Mouse (Mus musculus) megakaryocyte, adult 5-6 weeks (primary cell): ENCODE data around the gene Scamp4. TPM values are rescaled to one million over a fixed set of nuclear protein-coding genes. Genes with fewer than 3 reads are reported as not detected.
A peak's percentile ranks its signal among the peaks of the same experiment; 100 is the strongest.
"Not testable (repeated sequence)": the region's sequence is repeated elsewhere in the genome, so short reads cannot be mapped to it uniquely, and the experiment has no call there.

Experiments used
- ATAC-seq: 2 replicates; pipeline ENCODE4 v1.8.0; 2016; ENCODE audit warnings: mild to moderate bottlenecking, inconsistent platforms; ENCODE audit not compliant: poor library complexity, severe bottlenecking
- total RNA-seq, 2 experiments: library from RNA; stranded (forward) in 1 of 2; stranded (reverse) in 1 of 2; fragments of 153-499, 151-499 nt in 1 of 2; fragments of 221-1000, 200-1000 nt in 1 of 2; gene quantifications; 2 replicates each; pipeline versions ENCODE4 v1.2.3 to v1.2.4; 2015 to 2017

Scamp4 gene
- total RNA-seq, 2 experiments from 2014 or later: 11.4 to 22.3 TPM

- ATAC-seq: not testable (repeated sequence)
Measured at GRCm38 (mm10) chr10:80649910-80650309, 47.2 kb downstream of the Scamp4 start.

DNA sequence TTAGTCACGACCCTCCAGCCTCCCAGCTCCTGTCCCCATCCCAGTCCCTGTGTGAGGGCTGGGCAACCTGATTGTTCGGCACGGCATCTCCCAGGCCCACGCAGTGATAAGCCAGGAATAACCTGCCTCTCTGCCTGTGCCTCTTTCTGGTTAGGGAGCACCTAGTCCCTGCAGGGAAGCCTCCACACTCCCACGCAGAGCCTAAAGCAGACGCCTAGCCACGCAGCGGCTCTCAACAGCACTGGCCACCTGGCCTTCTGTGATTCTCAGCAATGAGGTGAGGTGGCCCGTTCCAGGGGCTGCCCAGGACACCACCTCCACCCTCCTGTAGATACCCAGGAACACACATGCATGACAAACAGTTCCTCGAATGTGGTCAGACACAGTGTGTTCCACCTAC is 47.7 kb downstream of the Scamp4 start:
- ATAC-seq: no peak

GRCm38 (mm10) chr10:80653156-80653720 is 50.6 kb downstream of the Scamp4 start:
- ATAC-seq: no peak

DNA sequence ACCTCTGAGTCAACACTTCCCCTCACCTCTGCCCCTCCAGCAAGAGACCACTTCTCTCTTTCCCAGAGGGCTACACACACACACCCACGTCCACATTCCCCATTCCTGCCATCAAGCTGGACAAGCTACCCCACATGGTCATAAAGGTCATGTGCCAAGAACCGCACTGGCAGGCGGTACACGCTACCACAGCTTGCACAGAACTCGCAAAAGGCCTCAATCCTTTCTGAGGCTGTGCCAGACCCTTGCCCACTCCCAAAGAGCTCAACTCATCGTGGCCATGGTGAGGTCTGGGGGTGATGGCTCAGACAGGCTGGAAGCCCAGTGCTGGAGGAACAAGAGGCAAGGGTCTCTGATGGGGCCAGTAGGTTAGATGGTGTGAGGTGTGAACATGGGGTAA is 52.2 kb downstream of the Scamp4 start:
- no peak for ATAC-seq

GRCm38 (mm10) chr10:80655406-80656129 is 52.9 kb downstream of the Scamp4 start:
- ATAC-seq: no peak

GRCm38 (mm10) chr10:80656130-80656862 is 53.6 kb downstream of the Scamp4 start:
- ATAC-seq: peak; percentile 90

DNA sequence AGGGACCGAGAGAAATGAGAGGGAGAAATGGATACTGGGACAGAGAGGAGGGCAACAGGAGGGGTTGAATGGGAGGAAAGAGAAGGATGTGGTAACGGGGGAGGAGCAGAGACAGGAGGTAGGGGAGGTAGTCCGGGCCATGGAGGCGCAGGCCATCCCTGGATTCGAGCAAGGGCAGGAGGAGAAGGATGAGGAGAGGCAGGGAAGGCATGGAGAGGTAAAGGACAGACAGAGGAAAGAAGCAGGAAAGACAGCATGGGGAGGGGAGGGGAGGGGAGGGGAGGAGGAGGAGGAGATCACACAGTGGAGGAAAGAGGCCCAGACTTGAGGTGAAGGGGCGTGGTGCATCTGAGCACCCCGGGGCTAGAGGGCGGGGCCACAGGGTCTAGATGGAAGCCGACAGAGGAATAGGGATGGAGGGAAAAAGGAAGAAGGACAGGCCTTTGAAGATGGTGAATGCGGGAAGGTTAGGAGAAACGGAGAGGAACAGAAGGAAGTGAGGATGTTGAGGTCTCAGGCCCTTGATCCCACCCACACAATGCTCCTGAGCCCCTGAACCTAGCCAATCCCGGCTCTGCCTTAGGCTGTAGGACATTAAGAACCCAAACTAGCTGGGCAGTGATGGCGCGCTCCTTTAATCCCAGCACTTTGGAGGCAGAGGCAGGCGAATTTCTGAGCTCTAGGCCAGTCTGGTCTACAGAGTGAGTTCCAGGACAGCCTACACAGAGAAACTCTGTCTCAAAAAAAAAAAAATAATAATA is 54.4 kb downstream of the Scamp4 start, which contains the start of gene Btbd2:
Btbd2 (minus strand) TSS at position 209 of the 761 bp plus-strand sequence.
- ATAC-seq: no peak

- ATAC-seq: no peak
Measured at GRCm38 (mm10) chr10:80658194-80658840, 55.6 kb downstream of the Scamp4 start.

- ATAC-seq: peak; percentile 50
Measured at GRCm38 (mm10) chr10:80658841-80659202, 56.1 kb downstream of the Scamp4 start.

- no peak for ATAC-seq
Measured at GRCm38 (mm10) chr10:80659213-80659612, 56.5 kb downstream of the Scamp4 start.

DNA sequence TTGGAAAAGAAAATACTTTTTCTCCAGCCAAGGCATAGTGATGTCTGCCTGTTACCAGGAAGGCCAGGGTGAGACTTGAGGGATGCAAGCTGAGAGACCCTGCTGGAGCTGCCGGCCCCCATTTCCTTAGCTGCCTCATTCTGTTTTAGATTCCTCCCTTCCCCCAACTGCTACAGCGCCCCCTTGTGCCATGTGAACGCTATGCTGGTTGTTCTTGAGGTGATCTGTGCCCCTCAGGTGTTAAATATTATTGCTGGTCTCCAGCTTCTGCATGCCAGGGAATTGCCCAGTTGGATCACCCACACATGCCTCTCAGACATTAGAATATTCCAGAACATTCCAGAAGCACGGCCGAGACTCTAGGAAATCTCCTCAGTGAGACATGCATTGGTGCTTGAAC is 58.5 kb downstream of the Scamp4 start:
- no peak for ATAC-seq

DNA sequence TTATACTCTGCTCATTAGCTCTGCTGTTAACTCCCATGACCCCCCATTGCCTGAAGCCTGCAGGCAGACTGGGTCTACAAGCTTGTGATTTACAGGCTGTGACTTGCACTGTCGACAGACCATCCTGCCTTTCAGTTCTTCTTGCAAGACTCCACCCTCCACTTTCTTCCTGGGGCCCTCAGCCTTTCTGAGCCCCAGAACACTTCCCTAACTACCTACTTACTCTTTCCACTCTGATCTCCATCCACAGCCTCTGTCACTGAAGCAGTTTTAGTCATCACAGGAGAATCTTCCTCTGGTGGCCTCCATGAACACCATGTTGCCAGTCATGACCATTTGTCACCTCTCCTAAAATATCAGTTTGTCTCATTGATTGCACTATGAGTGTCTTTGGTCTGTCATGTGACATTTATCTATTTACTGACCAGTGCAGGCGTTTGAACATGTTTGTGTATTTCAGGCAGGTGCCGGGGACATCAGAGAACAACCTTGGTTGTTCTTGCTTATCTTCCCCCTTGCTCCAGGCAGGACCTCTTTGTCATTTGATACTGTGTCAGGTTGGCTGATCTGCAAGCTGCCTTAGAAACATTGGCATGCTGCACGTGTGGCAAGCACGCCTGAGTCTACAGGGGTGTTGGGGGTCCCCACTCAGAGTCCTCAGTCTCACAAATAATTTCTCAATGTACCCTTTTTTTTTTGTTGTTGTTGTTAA is 61.0 kb downstream of the Scamp4 start:
- peak; percentile 22; the same call in 1 of the 2 replicates for ATAC-seq

DNA sequence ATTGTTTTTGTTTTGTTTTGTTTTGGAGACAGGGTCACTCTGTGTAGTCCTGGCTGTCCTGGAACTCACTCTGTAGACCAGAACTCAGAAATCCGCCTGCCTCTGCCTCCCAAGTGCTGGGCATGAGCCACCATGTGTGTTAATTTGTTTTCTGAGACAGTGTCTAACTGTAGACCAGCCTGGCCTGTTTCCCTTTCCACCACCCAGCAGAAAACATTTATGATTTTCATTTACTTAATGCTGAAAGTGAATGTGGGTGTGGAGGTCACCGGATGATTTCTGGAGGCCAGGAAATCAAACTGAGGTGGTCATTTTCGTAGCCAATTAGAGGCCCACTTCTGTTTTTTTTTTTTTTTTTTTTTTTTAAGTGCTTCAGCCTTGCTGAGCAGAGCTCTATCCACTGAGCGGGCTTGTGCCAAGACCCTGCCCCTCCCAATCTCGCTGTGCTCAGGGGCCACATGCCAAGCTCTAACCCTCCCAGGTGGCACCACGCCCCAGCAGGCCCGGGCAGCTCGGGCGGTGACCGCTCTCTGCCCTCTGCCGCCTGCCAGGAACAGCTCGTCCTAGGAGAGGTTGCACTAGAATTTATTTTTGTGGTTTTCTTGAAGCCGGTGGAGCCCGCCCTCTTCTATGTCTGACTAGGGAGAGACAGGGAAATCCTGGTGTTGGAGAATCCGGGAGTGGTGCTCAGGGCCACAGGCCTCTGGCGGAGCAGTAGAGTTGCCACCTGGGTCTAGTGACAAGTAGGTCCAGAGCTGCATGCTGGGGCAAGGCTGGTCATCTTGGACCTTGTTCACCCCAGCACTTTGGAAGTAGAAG is 61.7 kb downstream of the Scamp4 start:
- ATAC-seq: peak; percentile 58

DNA sequence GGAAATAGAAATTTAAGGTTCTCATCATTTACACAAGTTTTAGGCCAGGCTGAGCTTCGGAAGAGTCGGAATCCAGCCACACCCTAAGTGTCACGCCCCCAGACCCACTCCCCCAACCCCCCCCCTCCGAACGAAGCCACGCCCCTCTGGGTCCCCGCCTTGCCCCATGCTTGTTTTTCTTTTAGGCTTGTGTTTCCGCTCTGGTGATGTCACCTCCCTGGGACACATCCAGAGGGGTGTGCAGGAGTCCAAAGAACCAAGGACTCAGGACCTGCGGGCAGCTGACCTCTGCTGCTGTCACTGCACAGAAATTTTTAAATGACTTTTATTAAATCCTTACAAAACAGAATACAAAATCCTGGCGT is 62.3 kb downstream of the Scamp4 start:
- no peak for ATAC-seq

Other genes with a start within 250 kb of the Scamp4 start
- not detected in 2 replicates for gene Plk5, start 246.4 kb upstream of the Scamp4 start, total RNA-seq (2015)
- not detected in 2 replicates for gene Plk5, start 246.4 kb upstream of the Scamp4 start, total RNA-seq (2017)
- gene Mex3d, start 215.2 kb upstream of the Scamp4 start, total RNA-seq (2015): 2.4 and 2.6 TPM in 2 replicates
- 2.6 and 5.0 TPM in 2 replicates for gene Mex3d, start 215.2 kb upstream of the Scamp4 start, total RNA-seq (2017)
- gene Mbd3, start 203.3 kb upstream of the Scamp4 start, total RNA-seq (2015): 38.8 and 40.6 TPM in 2 replicates
- gene Mbd3, start 203.3 kb upstream of the Scamp4 start, total RNA-seq (2017): 39.8 and 40.0 TPM in 2 replicates
- gene Uqcr11, start 196.0 kb upstream of the Scamp4 start, total RNA-seq (2015): 107 and 108 TPM in 2 replicates
- gene Uqcr11, start 196.0 kb upstream of the Scamp4 start, total RNA-seq (2017): 122 and 129 TPM in 2 replicates
- 17.2 and 20.3 TPM in 2 replicates for gene Tcf3, start 169.2 kb upstream of the Scamp4 start, total RNA-seq (2015)
- 22.4 and 24.2 TPM in 2 replicates for gene Tcf3, start 169.2 kb upstream of the Scamp4 start, total RNA-seq (2017)
- gene Onecut3, start 108.0 kb upstream of the Scamp4 start, total RNA-seq (2015): not detected in 2 replicates
- not detected in 2 replicates for gene Onecut3, start 108.0 kb upstream of the Scamp4 start, total RNA-seq (2017)
- not detected in 2 replicates for gene Atp8b3, start 63.7 kb upstream of the Scamp4 start, total RNA-seq (2015)
- not detected in 2 replicates for gene Atp8b3, start 63.7 kb upstream of the Scamp4 start, total RNA-seq (2017)
- 35.9 and 41.5 TPM in 2 replicates for gene Rexo1, start 41.3 kb upstream of the Scamp4 start, total RNA-seq (2015)
- 19.4 and 19.9 TPM in 2 replicates for gene Rexo1, start 41.3 kb upstream of the Scamp4 start, total RNA-seq (2017)
- 2.6 and 3.3 TPM in 2 replicates for gene Klf16, start 25.6 kb upstream of the Scamp4 start, total RNA-seq (2015)
- gene Klf16, start 25.6 kb upstream of the Scamp4 start, total RNA-seq (2017): 3.9 and 5.3 TPM in 2 replicates
- 64.8 and 82.1 TPM in 2 replicates for gene Abhd17a, start 12.5 kb upstream of the Scamp4 start, total RNA-seq (2015)
- 21.7 and 31.6 TPM in 2 replicates for gene Abhd17a, start 12.5 kb upstream of the Scamp4 start, total RNA-seq (2017)
- 0.91 and 1.1 TPM in 2 replicates for gene Adat3, start within 50 bp of the Scamp4 start, total RNA-seq (2015)
- gene Adat3, start within 50 bp of the Scamp4 start, total RNA-seq (2017): 3.8 TPM in 1 of 2 replicates, not detected in the other
- 0.54 TPM in 1 of 2 replicates, not detected in the other for gene Gm49322, start 3.1 kb downstream of the Scamp4 start, total RNA-seq (2015)
- 0.15 and 0.89 TPM in 2 replicates for gene Gm49322, start 3.1 kb downstream of the Scamp4 start, total RNA-seq (2017)
- 34.5 and 46.0 TPM in 2 replicates for gene Csnk1g2, start 20.0 kb downstream of the Scamp4 start, total RNA-seq (2015)
- 127 and 144 TPM in 2 replicates for gene Csnk1g2, start 20.0 kb downstream of the Scamp4 start, total RNA-seq (2017)
- 8.4 and 10.3 TPM in 2 replicates for gene Btbd2, start 54.2 kb downstream of the Scamp4 start, total RNA-seq (2015)
- 16.5 and 30.1 TPM in 2 replicates for gene Btbd2, start 54.2 kb downstream of the Scamp4 start, total RNA-seq (2017)
- 53.5 and 61.1 TPM in 2 replicates for gene Mknk2, start 75.2 kb downstream of the Scamp4 start, total RNA-seq (2015)
- gene Mknk2, start 75.2 kb downstream of the Scamp4 start, total RNA-seq (2017): 63.3 and 74.8 TPM in 2 replicates
- 61.8 and 72.0 TPM in 2 replicates for gene Mob3a, start 99.1 kb downstream of the Scamp4 start, total RNA-seq (2015)
- gene Mob3a, start 99.1 kb downstream of the Scamp4 start, total RNA-seq (2017): 65.0 and 77.3 TPM in 2 replicates
- gene Izumo4, start 99.3 kb downstream of the Scamp4 start, total RNA-seq (2015): 11.3 and 14.2 TPM in 2 replicates
- gene Izumo4, start 99.3 kb downstream of the Scamp4 start, total RNA-seq (2017): 4.4 and 6.6 TPM in 2 replicates
- 42.6 and 52.4 TPM in 2 replicates for gene Ap3d1, start 139.4 kb downstream of the Scamp4 start, total RNA-seq (2015)
- 48.6 and 62.0 TPM in 2 replicates for gene Ap3d1, start 139.4 kb downstream of the Scamp4 start, total RNA-seq (2017)
- gene Dot1l, start 152.3 kb downstream of the Scamp4 start, total RNA-seq (2015): 19.5 and 23.0 TPM in 2 replicates
- gene Dot1l, start 152.3 kb downstream of the Scamp4 start, total RNA-seq (2017): 6.9 and 9.8 TPM in 2 replicates
- gene Sf3a2, start 195.3 kb downstream of the Scamp4 start, total RNA-seq (2015): 45.8 and 46.6 TPM in 2 replicates
- 13.1 and 20.4 TPM in 2 replicates for gene Sf3a2, start 195.3 kb downstream of the Scamp4 start, total RNA-seq (2017)
- gene Plekhj1, start 195.8 kb downstream of the Scamp4 start, total RNA-seq (2015): 82.4 and 84.3 TPM in 2 replicates
- 35.5 and 43.5 TPM in 2 replicates for gene Plekhj1, start 195.8 kb downstream of the Scamp4 start, total RNA-seq (2017)
- gene Amh, start 202.4 kb downstream of the Scamp4 start, total RNA-seq (2015): not detected in 2 replicates
- gene Amh, start 202.4 kb downstream of the Scamp4 start, total RNA-seq (2017): not detected in 2 replicates
- gene Jsrp1, start 210.6 kb downstream of the Scamp4 start, total RNA-seq (2015): not detected in 2 replicates
- not detected in 2 replicates for gene Jsrp1, start 210.6 kb downstream of the Scamp4 start, total RNA-seq (2017)
- 1,171 and 1,242 TPM in 2 replicates for gene Oaz1, start 223.8 kb downstream of the Scamp4 start, total RNA-seq (2015)
- gene Oaz1, start 223.8 kb downstream of the Scamp4 start, total RNA-seq (2017): 206 and 296 TPM in 2 replicates
- gene Lingo3, start 241.2 kb downstream of the Scamp4 start, total RNA-seq (2015): not detected in 2 replicates
- gene Lingo3, start 241.2 kb downstream of the Scamp4 start, total RNA-seq (2017): not detected in 2 replicates